Comparison of ENCODE assay signal across 9 mouse cellular contexts in genomic region chr7:79371321-79371879, GRCm38 (mm10). TPM values are rescaled to one million over a fixed set of nuclear protein-coding genes. Genes with fewer than 3 reads are reported as not detected.
DNase-seq lines count a peak whose midpoint lies in the region; ATAC-seq lines count a peak whose summit lies in the region.
"Had no signal": no experiment of that assay in that cellular context is flagged by ENCODE, and none has a peak within 500 bp of the region (broad histone marks: within the 10 kb centered on the region; RNA-seq: fewer than 3 reads in every experiment).

No protein-coding gene starts in this region.

- 40% methylated on average over 10 of the region's 10 CpGs for WGBS in heart, embryonic 14.5 days
- WGBS in lung, embryonic 16.5 days, result 35% methylated on average over 10 of the region's 10 CpGs

- no peaks in the 10 kb centered on the region for H3K9me3 ChIP-seq in heart, embryonic 14.5 days (ENCODE audit: control insufficient read depth, low read length)
- H3K9me3 ChIP-seq in lung, embryonic 16.5 days (ENCODE audit: control insufficient read depth, low read length), result no peaks in the 10 kb centered on the region
- H3K9me3 ChIP-seq: heart, embryonic 15.5 days had no signal

- peak; percentile 89 for DNase-seq in CD4-positive, CD25-positive, alpha-beta regulatory T cell, adult 2 months (ENCODE audit: low read depth, low spot score)
- peak; percentile 75 to 90 for DNase-seq in adrenal gland, adult (ENCODE audit: inconsistent age in 2 of 2, low spot score in 1 of 2)
- DNase-seq in embryo, embryonic 11 days, result peak; percentile 89
- peak; percentile 64 for DNase-seq in kidney, postnatal 14 days
- peak; percentile 89 for DNase-seq in retina, embryonic 14.5 days (ENCODE audit: low spot score)
- DNase-seq in thymus, postnatal 36 days, result peak; percentile 82

- H3K9ac ChIP-seq in heart, embryonic 14.5 days (ENCODE audit: low read length), result no peak overlapping the region
- no peak overlapping the region for H3K9ac ChIP-seq in lung, embryonic 16.5 days (ENCODE audit: low read length)
- H3K9ac ChIP-seq: heart, embryonic 15.5 days had no signal

- H3K4me1 ChIP-seq in heart, embryonic 14.5 days (ENCODE audit: control insufficient read depth in 2 of 2, insufficient read depth in 2 of 2, low read length in 2 of 2), result peaks cover 2 to 8% of the 10 kb centered on the region in 2 experiments; a peak in 3 of 4 replicates
- no peaks in the 10 kb centered on the region for H3K4me1 ChIP-seq in lung, embryonic 16.5 days (replicated peaks; ENCODE audit: control insufficient read depth, insufficient read depth, low read length)

- H3K4me3 ChIP-seq in heart, embryonic 14.5 days (ENCODE audit: control insufficient read depth in 1 of 2, insufficient read depth in 1 of 2, low read depth in 1 of 2, low read length in 2 of 2), result no peak overlapping the region
- no peak overlapping the region for H3K4me3 ChIP-seq in lung, embryonic 16.5 days (ENCODE audit: low read length)
- H3K4me3 ChIP-seq: heart, embryonic 15.5 days had no signal

- H3K36me3 ChIP-seq in heart, embryonic 14.5 days (ENCODE audit: control insufficient read depth, insufficient read depth, low read length), result no peaks in the 10 kb centered on the region
- H3K36me3 ChIP-seq in lung, embryonic 16.5 days (ENCODE audit: control insufficient read depth, insufficient read depth, low read length), result no peaks in the 10 kb centered on the region
- H3K36me3 ChIP-seq: heart, embryonic 15.5 days had no signal

- peak; percentile 67; the same call in 1 of the 2 replicates for ATAC-seq in heart, embryonic 14.5 days (ENCODE audit: insufficient number of reproducible peaks, insufficient read depth, low FRiP score, low read depth)
- peak; percentile 74 for ATAC-seq in lung, embryonic 16.5 days (ENCODE audit: low read depth)

- no peaks in the 10 kb centered on the region; the same call in 1 of the 2 replicates for H3K27me3 ChIP-seq in heart, embryonic 14.5 days (ENCODE audit: control insufficient read depth, insufficient read depth, low read length)
- H3K27me3 ChIP-seq in lung, embryonic 16.5 days (ENCODE audit: control insufficient read depth, insufficient read depth, low read depth, low read length), result no peaks in the 10 kb centered on the region

- H3K27ac ChIP-seq in heart, embryonic 14.5 days (replicated peaks in 1 of 2; ENCODE audit: control insufficient read depth in 1 of 2, insufficient read depth in 1 of 2, low read depth in 2 of 2, low read length in 2 of 2), result no peak overlapping the region
- H3K27ac ChIP-seq in lung, embryonic 16.5 days (ENCODE audit: low read length), result no peak overlapping the region
- H3K27ac ChIP-seq: heart, embryonic 15.5 days had no signal

- H3K4me2 ChIP-seq in heart, embryonic 14.5 days (ENCODE audit: low read length), result no peak overlapping the region
- no peak overlapping the region for H3K4me2 ChIP-seq in lung, embryonic 16.5 days (ENCODE audit: low read depth, low read length)
- H3K4me2 ChIP-seq: heart, embryonic 15.5 days had no signal

RNA-seq across cellular contexts. Expression of gene Rlbp1, which starts 15.4 kb away (rescaled TPM):
- not detected in 2 replicates for polyA plus RNA-seq in heart, embryonic 14.5 days (2014; fragmentation: Nextera tagmentation; extraction: Ambion mirVana)
- 0.40 and 0.49 TPM in 2 replicates for polyA plus RNA-seq in lung, embryonic 16.5 days (2015; fragmentation: Nextera tagmentation; extraction: Ambion mirVana)
- polyA plus RNA-seq: heart, embryonic 15.5 days had no signal

RNA-seq across cellular contexts. Expression of gene Fanci, which starts 20.3 kb away (rescaled TPM):
- polyA plus RNA-seq in heart, embryonic 14.5 days (2014; fragmentation: Nextera tagmentation; extraction: Ambion mirVana), result 8.9 and 9.2 TPM in 2 replicates
- 12.8 and 13.7 TPM in 2 replicates for polyA plus RNA-seq in lung, embryonic 16.5 days (2015; fragmentation: Nextera tagmentation; extraction: Ambion mirVana)
